Mouse (Mus musculus): ENCODE measurements around the gene Slc1a5.

The Slc1a5 gene

GRCm38 (mm10) chr7:16782555-16783125 is 1.5 kb downstream of the Slc1a5 start:
- no peak for DNase-seq (ENCODE audit: low spot score)

- DNase-seq (ENCODE audit: low spot score), result peak; percentile 53
Measured at GRCm38 (mm10) chr7:16783224-16783688, 2.1 kb downstream of the Slc1a5 start.

GRCm38 (mm10) chr7:16783758-16784415 is 2.7 kb downstream of the Slc1a5 start:
- peak; percentile 88 for DNase-seq (ENCODE audit: low spot score)

GRCm38 (mm10) chr7:16784498-16784976 is 3.4 kb downstream of the Slc1a5 start:
- peak; percentile 76 for DNase-seq (ENCODE audit: low spot score)

GRCm38 (mm10) chr7:16785541-16786083 is 4.5 kb downstream of the Slc1a5 start:
- DNase-seq (ENCODE audit: low spot score), result no peak

GRCm38 (mm10) chr7:16792316-16792715 is 11.2 kb downstream of the Slc1a5 start:
- DNase-seq (ENCODE audit: low spot score), result peak; percentile 85

- peak; percentile 57 for DNase-seq (ENCODE audit: low spot score)
Measured at GRCm38 (mm10) chr7:16793010-16793725, 12.0 kb downstream of the Slc1a5 start.

- no peak for DNase-seq (ENCODE audit: low spot score)
Measured at GRCm38 (mm10) chr7:16794886-16795285, 13.7 kb downstream of the Slc1a5 start.

- no peak for DNase-seq (ENCODE audit: low spot score)
Measured at GRCm38 (mm10) chr7:16804409-16805028, 23.4 kb downstream of the Slc1a5 start.

- DNase-seq (ENCODE audit: low spot score), result no peak
Measured at GRCm38 (mm10) chr7:16807936-16808335, 26.8 kb downstream of the Slc1a5 start.

GRCm38 (mm10) chr7:16808647-16809046 is 27.5 kb downstream of the Slc1a5 start:
- DNase-seq (ENCODE audit: low spot score), result no peak

- DNase-seq (ENCODE audit: low spot score), result peak; percentile 78
Measured at GRCm38 (mm10) chr7:16809739-16810138, 28.6 kb downstream of the Slc1a5 start.

GRCm38 (mm10) chr7:16810399-16810919 is 29.3 kb downstream of the Slc1a5 start:
- DNase-seq (ENCODE audit: low spot score), result no peak

- DNase-seq (ENCODE audit: low spot score), result no peak
Measured at GRCm38 (mm10) chr7:16810920-16811648, 29.9 kb downstream of the Slc1a5 start.

GRCm38 (mm10) chr7:16811649-16812070 is 30.5 kb downstream of the Slc1a5 start:
- DNase-seq (ENCODE audit: low spot score), result no peak

- no peak for DNase-seq (ENCODE audit: low spot score)
Measured at GRCm38 (mm10) chr7:16812505-16812904, 31.4 kb downstream of the Slc1a5 start.

GRCm38 (mm10) chr7:16815351-16815941 is 34.3 kb downstream of the Slc1a5 start, which contains the start of gene Strn4:
TSS of gene Strn4 (plus strand) at chr7:16815889.
- no peak for DNase-seq (ENCODE audit: low spot score)

GRCm38 (mm10) chr7:16816078-16816474 is 34.9 kb downstream of the Slc1a5 start:
- DNase-seq (ENCODE audit: low spot score), result peak; percentile 71

GRCm38 (mm10) chr7:16816475-16817122 is 35.5 kb downstream of the Slc1a5 start, which contains the start of gene Fkrp:
TSS of gene Fkrp (minus strand) at chr7:16816732.
- DNase-seq (ENCODE audit: low spot score), result no peak

GRCm38 (mm10) chr7:16817693-16818092 is 36.6 kb downstream of the Slc1a5 start:
- DNase-seq (ENCODE audit: low spot score), result no peak
